In the genomic region with DNA sequence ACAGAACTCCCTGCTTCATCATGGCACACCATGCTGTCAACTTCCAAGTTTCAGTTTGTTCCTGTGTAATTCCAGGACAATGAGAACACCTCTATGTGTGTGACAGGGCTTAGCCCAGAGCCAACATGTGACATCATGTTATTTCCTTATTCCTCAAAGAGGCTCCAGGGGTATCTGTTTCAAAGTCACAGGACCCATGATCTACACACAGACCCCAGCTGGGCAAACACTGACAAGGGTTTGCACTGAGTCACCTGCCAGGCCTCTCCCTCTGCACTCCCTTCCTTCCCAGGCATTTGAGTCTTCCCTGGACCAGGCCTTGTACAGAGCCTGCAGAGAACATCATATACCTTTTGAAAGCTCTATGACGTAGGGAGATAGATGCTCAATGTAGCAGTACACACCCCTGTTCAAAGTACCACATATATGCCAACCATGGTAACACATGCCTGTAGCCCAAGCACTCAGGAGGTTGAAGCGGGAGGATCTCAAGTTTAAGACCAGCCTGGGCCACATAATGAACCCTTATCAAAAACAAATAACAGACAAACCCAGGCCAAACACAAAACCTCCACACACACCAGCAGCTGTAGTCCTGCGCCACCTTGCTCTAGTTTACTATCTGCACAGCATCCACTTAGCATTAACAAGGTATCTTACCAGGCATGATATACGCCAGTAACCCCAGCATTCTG, we compare ENCODE assay signal across 9 mouse cellular contexts. TPM values are rescaled to one million over a fixed set of nuclear protein-coding genes. Genes with fewer than 3 reads are reported as not detected.
DNase-seq lines count a peak whose midpoint lies in the region; ATAC-seq and TF ChIP-seq lines count a peak whose summit lies in the region.
"Had no signal": no experiment of that assay in that cellular context is flagged by ENCODE, and none has a peak within 500 bp of the region (broad histone marks: within the 10 kb centered on the region; RNA-seq: fewer than 3 reads in every experiment).

A gene (minus strand): TSS at position 38 of the 695 bp plus-strand sequence.

- H3K36me3 ChIP-seq in G1E (replicated peaks) = no peaks in the 10 kb centered on the region

- TF ChIP-seq CTCF in G1E (IDR thresholded peaks at IDR 0.05; ENCODE audit: low read depth, low read length) = no peak

- no peak for DNase-seq in adrenal gland, adult 2 months
- no peak for DNase-seq in adrenal gland, adult (ENCODE audit: inconsistent age in 2 of 2, low spot score in 1 of 2)
- no peak for DNase-seq in layer of hippocampus, adult 8-10 months (ENCODE audit: low spot score in 2 of 2)
- no peak for DNase-seq in layer of hippocampus, postnatal 10 days (ENCODE audit: low spot score in 2 of 2)
- no peak for DNase-seq in G1E (ENCODE audit: low spot score)
- no peak for DNase-seq in large intestine, adult 2 months (ENCODE audit: low read depth, low spot score)
- DNase-seq: kidney, adult 11 months had no signal

- H3K4me1 ChIP-seq in G1E (ENCODE audit: insufficient read depth, low read depth, low read length) = peaks cover 61% of the 10 kb centered on the region

- no peak for ATAC-seq in G1E (ENCODE audit: extremely low read depth, insufficient number of reproducible peaks, low FRiP score, poor library complexity, severe bottlenecking)
- no peak for ATAC-seq in megakaryocyte progenitor cell, adult 5-6 weeks (replicated peaks; ENCODE audit: poor library complexity)
- ATAC-seq in granulocyte monocyte progenitor cell, adult 5-6 weeks (replicated peaks; ENCODE audit: poor library complexity, severe bottlenecking) = no peak

- H3K9me3 ChIP-seq in G1E (replicated peaks) = no peaks in the 10 kb centered on the region

- H3K4me3 ChIP-seq in G1E (ENCODE audit: low read depth, low read length) = no peak within 1 kb of the TSS

- 46% methylated on average over 4 of the region's 4 CpGs for WGBS in large intestine, adult 2 months

- H3K27me3 ChIP-seq in G1E (ENCODE audit: insufficient read depth, low read length) = no peaks in the 10 kb centered on the region

RNA-seq across cellular contexts. Expression of the gene that starts here (rescaled TPM):
- 10 to 100 TPM; 22.9 to 26.3 TPM for total RNA-seq in adrenal gland, adult 2 months (2021)
- 2.8 and 4.4 TPM in 2 replicates for polyA plus RNA-seq in adrenal gland, adult 2 months (2012; rRNA removed)
- 10 to 100 TPM; 10.4 to 15.3 (median 13.2) TPM for total RNA-seq in layer of hippocampus, adult 8-10 months (2022)
- 1 to 10 TPM; 2.9 to 5.5 TPM for total RNA-seq in layer of hippocampus, postnatal 10 days (2021)
- 13.4 and 24.8 TPM in 2 replicates for total RNA-seq in G1E (2014; fragmentation: Nextera tagmentation)
- 0.41 and 1.1 TPM in 2 replicates for total RNA-seq in G1E (2017)
- 9.8 and 11.1 TPM in 2 replicates for polyA plus RNA-seq in G1E (2012)
- polyA plus RNA-seq in large intestine, adult 2 months (2012; rRNA removed) = 37.6 and 54.5 TPM in 2 replicates
- 0.17 and 1.6 TPM in 2 replicates for total RNA-seq in megakaryocyte progenitor cell, adult 5-6 weeks (2015)
- total RNA-seq in megakaryocyte progenitor cell, adult 5-6 weeks (2017) = 0.92 and 1.3 TPM in 2 replicates
- total RNA-seq in granulocyte monocyte progenitor cell, adult 5-6 weeks (2014; fragmentation: Nextera tagmentation) = 0.92 and 1.3 TPM in 2 replicates
- 1.7 TPM in 1 of 2 replicates, not detected in the other for total RNA-seq in granulocyte monocyte progenitor cell, adult 5-6 weeks (2017)
